Mouse (Mus musculus) limb, embryonic 11.5 days (tissue): ENCODE results near the gene Uck2. TPM values are rescaled to one million over a fixed set of nuclear protein-coding genes. Genes with fewer than 3 reads are reported as not detected.
A peak's percentile ranks its signal among the peaks of the same experiment; 100 is the strongest.

Experiments
- ATAC-seq: fragments of 200-750 bp; cut with Nextera tagmentation; 2 replicates; pipeline ENCODE4 v1.8.0; 2017; ENCODE audit warnings: low read depth; ENCODE audit not compliant: insufficient number of reproducible peaks, low FRiP score, low TSS enrichment
- DNase-seq: peaks from one replicate; pipeline ENCODE4 v3.0.0-alpha.2; 2015; ENCODE audit warnings: low spot score
- H3K27ac ChIP-seq: fragments of 300-500 bp; sonication (generic); replicated peaks from 2 replicates; pipeline ENCODE4 v1.5.1; 2014; ENCODE audit warnings: low read depth, mild to moderate bottlenecking, low read length
- H3K27me3 ChIP-seq: fragments of 300-500 bp; sonication (generic); 2 replicates; pipeline ENCODE4 v1.6.1; 2014; ENCODE audit warnings: mild to moderate bottlenecking, low read length, mixed read lengths; ENCODE audit not compliant: control insufficient read depth, insufficient read depth
- H3K36me3 ChIP-seq: fragments of 300-500 bp; sonication (generic); 2 replicates; pipeline ENCODE4 v1.6.1; 2014; ENCODE audit warnings: mild to moderate bottlenecking, low read length, moderate library complexity, mixed read lengths; ENCODE audit not compliant: control insufficient read depth, insufficient read depth
- H3K4me1 ChIP-seq: fragments of 300-500 bp; sonication (generic); 2 replicates; pipeline ENCODE4 v1.6.1; 2014; ENCODE audit warnings: low read length, mixed read lengths; ENCODE audit not compliant: control insufficient read depth, insufficient read depth
- H3K4me2 ChIP-seq: fragments of 300-500 bp; sonication (generic); 2 replicates; pipeline ENCODE4 v1.6.1; 2014; ENCODE audit warnings: low read depth, mild to moderate bottlenecking, moderate library complexity; ENCODE audit not compliant: severe bottlenecking
- H3K4me3 ChIP-seq: fragments of 300-500 bp; sonication (generic); 2 replicates; pipeline ENCODE4 v1.5.1; 2014; ENCODE audit warnings: low read depth, low read length
- H3K9ac ChIP-seq: fragments of 300-500 bp; sonication (generic); 2 replicates; pipeline ENCODE4 v1.6.1; 2014; ENCODE audit warnings: mild to moderate bottlenecking, low read length
- H3K9me3 ChIP-seq: fragments of 300-500 bp; sonication (generic); 2 replicates; pipeline ENCODE4 v1.6.1; 2016; ENCODE audit warnings: low read length; ENCODE audit not compliant: control insufficient read depth
- WGBS: fragments of 180-500 bp; shearing (Covaris S2); extraction: QIAGEN DNeasy Blood & Tissue Kit; methylation state at CpG from one replicate; pipeline ENCODE4 v1.1.7; 2014; 5-methylcytosine and 5-hydroxymethylcytosine counted together
- polyA plus RNA-seq: library from polyadenylated mRNA; unstranded; fragments of >200 nt; fragmentation: Nextera tagmentation; extraction: Ambion mirVana; gene quantifications from 2 replicates; pipeline ENCODE4 v1.2.1, GENCODE M21; 2014

Gene Uck2
- polyA plus RNA-seq, 1 experiment from 2014 or later: 138 TPM

GRCm38 (mm10) chr1:167231612-167232283 is 53.4 kb downstream of the Uck2 start:
- Histone ChIP-seq H3K9ac (no peak overlapping the region), H3K27me3 (no peaks in the 10 kb centered on the region), H3K4me1 (no peaks in the 10 kb centered on the region), H3K4me2 (no peak overlapping the region), H3K9me3 (no peaks in the 10 kb centered on the region), H3K4me3 (no peak overlapping the region), H3K27ac (no peak overlapping the region), H3K36me3 (peaks cover 23% of the 10 kb centered on the region)
- ATAC-seq (no peak), DNase-seq (no peak)
- WGBS: 85% methylated on average over 17 of the region's 17 CpGs

DNA sequence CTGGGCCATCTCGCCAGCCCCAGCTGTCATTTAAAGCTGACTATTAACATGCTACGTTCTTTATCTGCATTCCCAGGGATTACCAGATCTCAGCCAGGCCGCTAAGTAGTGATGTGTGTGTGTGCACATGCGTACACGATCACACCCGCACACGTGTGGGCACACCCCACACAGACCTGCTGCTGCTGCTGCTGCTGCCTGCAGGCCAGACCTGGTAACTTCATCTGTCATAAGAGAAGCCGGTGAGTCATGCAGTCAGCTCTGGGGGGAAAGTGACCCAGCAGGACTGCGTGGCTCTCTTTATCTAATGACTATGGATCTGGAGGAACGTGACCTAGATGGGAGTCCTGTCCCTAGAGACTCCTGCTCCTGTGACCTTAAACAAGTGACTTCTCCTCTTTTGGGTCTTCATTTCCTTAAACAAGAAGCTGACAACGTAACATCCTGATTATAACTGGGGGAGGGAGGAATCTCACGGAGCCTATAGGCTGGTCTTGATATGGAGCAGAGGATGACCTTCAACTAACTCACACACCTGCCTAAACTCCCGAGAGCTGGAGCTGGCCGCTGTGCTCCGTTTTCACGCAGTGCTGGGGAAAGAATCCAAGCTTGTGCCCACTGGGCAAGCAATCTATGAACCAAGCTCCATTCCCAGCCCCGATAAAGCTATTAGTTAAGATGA is 54.0 kb downstream of the Uck2 start:
- ATAC-seq: peak; percentile 40; the same call in 1 of the 2 replicates
- no peak overlapping the region for H3K4me2 ChIP-seq
- 93% methylated on average over 17 of the region's 17 CpGs for WGBS

GRCm38 (mm10) chr1:167222382-167223010 is 62.6 kb downstream of the Uck2 start:
- no peak overlapping the region for H3K27ac ChIP-seq
- no peak for DNase-seq
- no peaks in the 10 kb centered on the region for H3K9me3 ChIP-seq
- no peak overlapping the region for H3K4me2 ChIP-seq
- no peak overlapping the region for H3K4me3 ChIP-seq
- ATAC-seq: no peak
- no peak overlapping the region for H3K9ac ChIP-seq
- no peaks in the 10 kb centered on the region for H3K4me1 ChIP-seq
- H3K27me3 ChIP-seq: no peaks in the 10 kb centered on the region
- WGBS: 85% methylated on average over 9 of the region's 9 CpGs
- H3K36me3 ChIP-seq: peaks cover 3% of the 10 kb centered on the region; the same call in 1 of the 2 replicates

More for the DNA sequence above, 54.0 kb downstream of the Uck2 start:
- Histone ChIP-seq H3K36me3 (peaks cover 25% of the 10 kb centered on the region), H3K9me3 (no peaks in the 10 kb centered on the region), H3K4me3 (no peak overlapping the region), H3K27ac (no peak overlapping the region), H3K27me3 (no peaks in the 10 kb centered on the region), H3K9ac (no peak overlapping the region), H3K4me1 (no peaks in the 10 kb centered on the region)
- DNase-seq: no peak

DNA sequence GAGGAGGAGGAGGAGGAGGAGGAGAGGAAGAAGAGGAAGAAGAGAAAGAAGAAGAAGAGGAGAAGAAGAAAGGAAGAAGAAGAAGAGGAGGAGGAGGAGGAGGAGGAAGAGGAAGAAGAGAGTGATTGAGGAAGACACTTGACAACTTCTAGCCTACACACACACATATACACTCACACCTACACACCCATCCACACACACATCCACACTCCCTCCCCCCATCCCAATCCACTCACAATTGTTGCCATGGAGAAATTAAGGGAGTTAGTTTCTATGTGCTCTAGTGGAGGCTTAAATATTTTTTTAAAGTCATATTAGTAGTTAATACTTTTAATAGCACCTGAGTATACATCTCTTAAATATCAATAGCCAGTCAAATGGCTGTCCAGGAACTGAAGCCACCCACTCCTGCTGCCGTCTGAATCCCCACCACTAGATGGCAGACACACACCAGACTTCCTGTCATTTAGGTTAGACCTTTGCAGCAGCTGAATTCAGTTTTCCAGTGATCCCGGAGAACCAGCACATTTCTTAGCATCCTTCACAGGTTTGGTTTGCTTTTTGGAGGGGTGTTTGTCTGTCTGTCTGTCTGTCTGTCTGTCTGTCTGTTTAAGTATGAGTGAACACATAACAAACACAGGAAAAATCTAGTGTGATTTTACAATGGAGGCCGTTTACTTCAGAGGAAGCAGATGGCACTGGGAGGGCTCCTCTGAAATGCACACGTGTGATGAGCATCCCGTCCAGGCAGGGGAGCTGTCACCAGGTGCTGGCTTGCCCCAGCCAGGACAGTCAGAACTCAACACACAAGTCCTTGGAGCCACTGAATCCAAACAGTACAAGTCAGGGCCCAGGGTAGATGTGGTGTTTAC is 64.6 kb downstream of the Uck2 start:
- WGBS: 1% methylated on average over 5 of the region's 5 CpGs
- H3K4me2 ChIP-seq: no peak overlapping the region
- H3K9ac ChIP-seq: no peak overlapping the region
- no peak overlapping the region for H3K4me3 ChIP-seq
- no peaks in the 10 kb centered on the region for H3K4me1 ChIP-seq
- no peaks in the 10 kb centered on the region for H3K27me3 ChIP-seq
- ATAC-seq: no peak
- no peaks in the 10 kb centered on the region for H3K9me3 ChIP-seq
- DNase-seq: peak; percentile 90
- H3K36me3 ChIP-seq: no peaks in the 10 kb centered on the region; the same call in 1 of the 2 replicates
- no peak overlapping the region for H3K27ac ChIP-seq

DNA sequence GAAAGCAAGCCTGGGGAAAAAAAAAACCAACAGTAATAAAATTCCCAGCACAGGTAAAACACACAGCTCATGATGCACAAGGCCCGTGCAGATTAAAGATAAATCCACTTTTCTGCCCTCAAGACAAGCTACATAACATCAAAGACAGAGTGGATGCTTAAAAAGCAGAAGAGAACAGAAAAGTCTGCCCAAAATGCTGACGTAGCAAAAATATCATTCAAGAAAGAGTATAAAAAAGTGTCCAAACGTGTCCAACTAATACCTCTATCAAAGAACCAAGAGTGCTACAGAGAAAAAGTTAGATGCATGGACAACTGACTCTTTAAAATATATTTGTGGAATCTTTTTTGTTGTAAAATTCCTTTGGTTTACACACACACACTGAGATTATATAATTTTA is 69.7 kb downstream of the Uck2 start:
- Histone ChIP-seq H3K4me2 (no peak overlapping the region), H3K36me3 (no peaks in the 10 kb centered on the region), H3K9me3 (no peaks in the 10 kb centered on the region), H3K27me3 (no peaks in the 10 kb centered on the region), H3K9ac (no peak overlapping the region), H3K27ac (no peak overlapping the region), H3K4me3 (no peak overlapping the region), H3K4me1 (no peaks in the 10 kb centered on the region)
- DNase-seq: no peak
- no peak for ATAC-seq
- 80% methylated on average over 3 of the region's 3 CpGs for WGBS

DNA sequence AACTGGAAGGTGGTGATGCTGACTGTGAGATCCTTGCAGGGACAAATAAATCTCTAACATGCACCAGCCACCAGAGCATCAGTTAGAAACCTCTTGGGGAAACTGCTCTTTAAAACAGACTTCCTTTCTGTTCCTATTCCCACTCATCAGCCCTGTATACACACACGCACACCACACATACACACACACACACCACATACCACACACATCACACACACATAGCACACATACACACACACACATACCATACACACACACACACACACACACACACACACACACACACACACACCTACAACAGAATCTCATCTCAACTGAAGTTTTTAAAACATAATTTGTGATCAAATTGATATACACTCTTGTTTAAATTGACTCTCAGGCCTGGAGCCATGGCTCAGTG is 72.4 kb downstream of the Uck2 start:
- WGBS: 94% methylated on average over 1 of the region's 1 CpGs
- no peak for DNase-seq
- Histone ChIP-seq H3K27me3 (no peaks in the 10 kb centered on the region), H3K9me3 (no peaks in the 10 kb centered on the region), H3K4me3 (no peak overlapping the region), H3K9ac (no peak overlapping the region), H3K27ac (no peak overlapping the region), H3K4me2 (no peak overlapping the region), H3K4me1 (no peaks in the 10 kb centered on the region), H3K36me3 (no peaks in the 10 kb centered on the region)
- ATAC-seq: no peak

DNA sequence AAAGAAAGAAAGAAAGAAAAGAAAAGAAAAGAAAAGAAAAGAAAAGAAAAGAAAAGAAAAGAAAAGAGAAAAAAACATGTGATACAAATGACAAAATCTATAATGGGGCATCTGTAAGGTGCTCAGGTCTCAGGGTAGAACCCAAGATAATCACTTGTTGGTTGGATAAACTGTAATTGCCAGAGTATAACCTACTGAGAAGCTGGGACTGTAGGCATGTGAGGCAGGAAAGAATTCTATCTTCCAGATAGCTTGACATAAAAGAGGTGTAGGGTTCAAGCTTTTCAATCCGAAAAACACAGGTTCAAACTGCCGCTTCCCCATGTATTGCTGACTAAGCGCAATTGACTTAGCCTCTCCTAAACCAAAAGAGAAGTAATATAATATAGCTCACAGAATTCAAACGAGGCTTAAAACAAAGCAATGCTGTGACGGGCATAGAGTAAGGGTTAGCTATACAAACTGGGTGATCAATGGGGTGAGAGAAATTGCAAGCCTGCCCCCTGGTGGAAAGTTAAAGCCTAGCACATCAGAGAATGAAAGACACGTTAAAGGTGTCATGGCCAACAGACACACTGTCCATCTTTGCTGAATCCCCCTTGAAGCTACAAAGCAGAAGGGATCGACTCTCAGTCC is 73.0 kb downstream of the Uck2 start:
- Histone ChIP-seq H3K27ac (no peak overlapping the region), H3K4me1 (no peaks in the 10 kb centered on the region), H3K4me2 (no peak overlapping the region), H3K4me3 (no peak overlapping the region), H3K9ac (no peak overlapping the region), H3K27me3 (no peaks in the 10 kb centered on the region), H3K9me3 (no peaks in the 10 kb centered on the region), H3K36me3 (no peaks in the 10 kb centered on the region)
- ATAC-seq: peak; percentile 49; the same call in 1 of the 2 replicates
- peak; percentile 74 for DNase-seq
- WGBS: 29% methylated on average over 7 of the region's 7 CpGs

DNA sequence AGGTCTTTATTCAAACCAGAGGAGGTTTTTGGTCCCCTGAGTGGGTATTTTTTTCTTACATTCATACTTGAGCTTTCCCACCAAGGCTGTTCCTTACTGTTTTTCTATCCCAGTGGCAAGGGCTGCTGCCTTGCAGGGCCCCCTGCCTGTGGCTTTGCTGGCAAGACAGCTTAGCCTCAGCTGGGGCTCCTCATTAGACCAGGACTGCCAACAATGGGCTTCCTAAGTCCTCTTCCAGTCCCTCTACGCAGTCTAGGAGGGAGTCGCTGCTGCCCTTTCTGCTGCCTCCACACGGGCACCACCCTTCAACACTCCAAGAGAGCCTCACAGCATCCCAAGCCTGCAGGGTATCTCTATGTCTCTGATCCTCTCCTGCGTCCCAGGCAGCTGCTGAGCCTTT is 76.3 kb downstream of the Uck2 start:
- Histone ChIP-seq H3K36me3 (no peaks in the 10 kb centered on the region), H3K4me2 (no peak overlapping the region), H3K27me3 (no peaks in the 10 kb centered on the region), H3K27ac (no peak overlapping the region), H3K4me1 (no peaks in the 10 kb centered on the region), H3K4me3 (no peak overlapping the region), H3K9me3 (no peaks in the 10 kb centered on the region), H3K9ac (no peak overlapping the region)
- DNase-seq (no peak), ATAC-seq (no peak)
- WGBS: 68% methylated on average over 4 of the region's 4 CpGs
